Mouse (Mus musculus): ENCODE measurements around the gene Src. TPM values are rescaled to one million over a fixed set of nuclear protein-coding genes. Genes with fewer than 3 reads are reported as not detected.
"Not testable (repeated sequence)": the region's sequence is repeated elsewhere in the genome, so short reads cannot be mapped to it uniquely, and the experiment has no call there.

Gene Src
- 20.9 and 21.1 TPM in 2 replicates for polyA plus RNA-seq (2015; fragmentation: Nextera tagmentation; extraction: Ambion mirVana)

- Histone ChIP-seq H3K4me1 (replicated peaks; ENCODE audit: control insufficient read depth, insufficient read depth, low read length) (peaks cover 31% of the 10 kb centered on the region), H3K27ac (ENCODE audit: low read length) (peak within 1 kb of the TSS; percentile 18), H3K27me3 (ENCODE audit: control insufficient read depth, insufficient read depth, low read depth, low read length) (no peaks in the 10 kb centered on the region), H3K4me2 (ENCODE audit: low read depth, low read length) (no peak within 1 kb of the TSS), H3K4me3 (ENCODE audit: low read length) (no peak within 1 kb of the TSS), H3K9ac (ENCODE audit: low read length) (peak within 1 kb of the TSS; percentile 8; the same call in 1 of the 2 replicates), H3K36me3 (ENCODE audit: control insufficient read depth, insufficient read depth, low read length) (no peaks in the 10 kb centered on the region), H3K9me3 (ENCODE audit: control insufficient read depth, low read length) (no peaks in the 10 kb centered on the region)
- 30% methylated on average over 13 of the region's 13 CpGs for WGBS
- ATAC-seq (ENCODE audit: low read depth) = no peak
Measured at GRCm38 (mm10) chr2:157418206-157418605, at the start of gene Src. Gene Src (plus strand): TSS chr2:157418444.

- no peaks in the 10 kb centered on the region for H3K9me3 ChIP-seq (ENCODE audit: control insufficient read depth, low read length)
- no peak overlapping the region for H3K27ac ChIP-seq (ENCODE audit: low read length)
- no peak for ATAC-seq (ENCODE audit: low read depth)
- H3K4me2 ChIP-seq (ENCODE audit: low read depth, low read length) = no peak overlapping the region
- H3K9ac ChIP-seq (ENCODE audit: low read length) = 0 out of 2 replicates have a peak overlapping the region, but pooled peaks have one; percentile 4
- H3K36me3 ChIP-seq (ENCODE audit: control insufficient read depth, insufficient read depth, low read length) = 0 out of 2 replicates have a peak, but pooled peaks cover 2% of the 10 kb centered on the region
- no peak overlapping the region for H3K4me3 ChIP-seq (ENCODE audit: low read length)
- H3K4me1 ChIP-seq (replicated peaks; ENCODE audit: control insufficient read depth, insufficient read depth, low read length) = peaks cover 32% of the 10 kb centered on the region
- no peaks in the 10 kb centered on the region for H3K27me3 ChIP-seq (ENCODE audit: control insufficient read depth, insufficient read depth, low read depth, low read length)
- 71% methylated on average over 6 of the region's 6 CpGs for WGBS
Measured at GRCm38 (mm10) chr2:157371696-157372095, 46.5 kb upstream of the Src start.

GRCm38 (mm10) chr2:157373681-157374080 is 44.6 kb upstream of the Src start:
- ATAC-seq (ENCODE audit: low read depth) = peak; percentile 60
- Histone ChIP-seq H3K27ac (ENCODE audit: low read length) (peak overlapping the region; percentile 79), H3K4me3 (ENCODE audit: low read length) (no peak overlapping the region), H3K4me1 (replicated peaks; ENCODE audit: control insufficient read depth, insufficient read depth, low read length) (peaks cover 21% of the 10 kb centered on the region), H3K9ac (ENCODE audit: low read length) (no peak overlapping the region), H3K27me3 (ENCODE audit: control insufficient read depth, insufficient read depth, low read depth, low read length) (no peaks in the 10 kb centered on the region), H3K4me2 (ENCODE audit: low read depth, low read length) (no peak overlapping the region), H3K9me3 (ENCODE audit: control insufficient read depth, low read length) (no peaks in the 10 kb centered on the region), H3K36me3 (ENCODE audit: control insufficient read depth, insufficient read depth, low read length) (0 out of 2 replicates have a peak, but pooled peaks cover 2% of the 10 kb centered on the region)
- WGBS = 71% methylated on average over 3 of the region's 3 CpGs

- 38% methylated on average over 7 of the region's 8 CpGs for WGBS
- H3K9ac ChIP-seq (ENCODE audit: low read length) = no peak overlapping the region
Measured at GRCm38 (mm10) chr2:157375051-157375450, 43.2 kb upstream of the Src start.

GRCm38 (mm10) chr2:157375794-157376757 is 42.2 kb upstream of the Src start:
- Histone ChIP-seq H3K4me1 (replicated peaks; ENCODE audit: control insufficient read depth, insufficient read depth, low read length) (peaks cover 19% of the 10 kb centered on the region), H3K4me3 (ENCODE audit: low read length) (no peak overlapping the region), H3K27me3 (ENCODE audit: control insufficient read depth, insufficient read depth, low read depth, low read length) (no peaks in the 10 kb centered on the region), H3K4me2 (ENCODE audit: low read depth, low read length) (no peak overlapping the region; the same call in 1 of the 2 replicates), H3K36me3 (ENCODE audit: control insufficient read depth, insufficient read depth, low read length) (peaks cover 4% of the 10 kb centered on the region; the same call in 1 of the 2 replicates), H3K9me3 (ENCODE audit: control insufficient read depth, low read length) (no peaks in the 10 kb centered on the region), H3K27ac (ENCODE audit: low read length) (peak overlapping the region; percentile 90), H3K9ac (ENCODE audit: low read length) (0 out of 2 replicates have a peak overlapping the region, but pooled peaks have one; percentile 1)
- ATAC-seq (ENCODE audit: low read depth) = peak; percentile 39
- 35% methylated on average over 14 of the region's 14 CpGs for WGBS

More at GRCm38 (mm10) chr2:157375051-157375450, 43.2 kb upstream of the Src start:
- no peaks in the 10 kb centered on the region for H3K27me3 ChIP-seq (ENCODE audit: control insufficient read depth, insufficient read depth, low read depth, low read length)
- peak; percentile 63 for ATAC-seq (ENCODE audit: low read depth)
- peaks cover 4% of the 10 kb centered on the region; the same call in 1 of the 2 replicates for H3K36me3 ChIP-seq (ENCODE audit: control insufficient read depth, insufficient read depth, low read length)
- no peak overlapping the region for H3K4me2 ChIP-seq (ENCODE audit: low read depth, low read length)
- H3K4me1 ChIP-seq (replicated peaks; ENCODE audit: control insufficient read depth, insufficient read depth, low read length) = peaks cover 18% of the 10 kb centered on the region
- H3K27ac ChIP-seq (ENCODE audit: low read length) = peak overlapping the region; percentile 90
- no peak overlapping the region for H3K4me3 ChIP-seq (ENCODE audit: low read length)
- no peaks in the 10 kb centered on the region for H3K9me3 ChIP-seq (ENCODE audit: control insufficient read depth, low read length)

- Histone ChIP-seq H3K9me3 (ENCODE audit: control insufficient read depth, low read length) (no peaks in the 10 kb centered on the region), H3K36me3 (ENCODE audit: control insufficient read depth, insufficient read depth, low read length) (peaks cover 4% of the 10 kb centered on the region; the same call in 1 of the 2 replicates), H3K9ac (ENCODE audit: low read length) (no peak overlapping the region), H3K27ac (ENCODE audit: low read length) (no peak overlapping the region), H3K27me3 (ENCODE audit: control insufficient read depth, insufficient read depth, low read depth, low read length) (no peaks in the 10 kb centered on the region), H3K4me2 (ENCODE audit: low read depth, low read length) (no peak overlapping the region), H3K4me1 (replicated peaks; ENCODE audit: control insufficient read depth, insufficient read depth, low read length) (peaks cover 22% of the 10 kb centered on the region), H3K4me3 (ENCODE audit: low read length) (no peak overlapping the region)
- WGBS = 51% methylated on average over 3 of the region's 3 CpGs
- ATAC-seq (ENCODE audit: low read depth) = no peak
Measured at GRCm38 (mm10) chr2:157376995-157377394, 41.2 kb upstream of the Src start.

GRCm38 (mm10) chr2:157384836-157385235 is 33.4 kb upstream of the Src start:
- H3K4me3 ChIP-seq (ENCODE audit: low read length) = no peak overlapping the region
- H3K27ac ChIP-seq (ENCODE audit: low read length) = no peak overlapping the region
- no peaks in the 10 kb centered on the region for H3K9me3 ChIP-seq (ENCODE audit: control insufficient read depth, low read length)
- no peak for ATAC-seq (ENCODE audit: low read depth)
- H3K4me1 ChIP-seq (replicated peaks; ENCODE audit: control insufficient read depth, insufficient read depth, low read length) = peaks cover 8% of the 10 kb centered on the region
- 0 out of 2 replicates have a peak, but pooled peaks cover 3% of the 10 kb centered on the region for H3K36me3 ChIP-seq (ENCODE audit: control insufficient read depth, insufficient read depth, low read length)
- no peak overlapping the region for H3K9ac ChIP-seq (ENCODE audit: low read length)
- WGBS = 86% methylated on average over 4 of the region's 4 CpGs
- H3K4me2 ChIP-seq (ENCODE audit: low read depth, low read length) = no peak overlapping the region
- no peaks in the 10 kb centered on the region for H3K27me3 ChIP-seq (ENCODE audit: control insufficient read depth, insufficient read depth, low read depth, low read length)

- H3K9me3 ChIP-seq (ENCODE audit: control insufficient read depth, low read length); ATAC-seq (ENCODE audit: low read depth); H3K4me2 ChIP-seq (ENCODE audit: low read depth, low read length); H3K4me1 ChIP-seq (replicated peaks; ENCODE audit: control insufficient read depth, insufficient read depth, low read length); H3K9ac ChIP-seq (ENCODE audit: low read length); H3K4me3 ChIP-seq (ENCODE audit: low read length); H3K27ac ChIP-seq (ENCODE audit: low read length); H3K27me3 ChIP-seq (ENCODE audit: control insufficient read depth, insufficient read depth, low read depth, low read length); H3K36me3 ChIP-seq (ENCODE audit: control insufficient read depth, insufficient read depth, low read length): not testable (repeated sequence)
- 93% methylated on average over 14 of the region's 14 CpGs for WGBS
Measured at GRCm38 (mm10) chr2:157388901-157389590, 29.2 kb upstream of the Src start.

GRCm38 (mm10) chr2:157389591-157389921 is 28.7 kb upstream of the Src start:
- Histone ChIP-seq H3K27me3 (ENCODE audit: control insufficient read depth, insufficient read depth, low read depth, low read length) (no peaks in the 10 kb centered on the region), H3K4me2 (ENCODE audit: low read depth, low read length) (no peak overlapping the region), H3K4me3 (ENCODE audit: low read length) (no peak overlapping the region), H3K4me1 (replicated peaks; ENCODE audit: control insufficient read depth, insufficient read depth, low read length) (peaks cover 14% of the 10 kb centered on the region), H3K9me3 (ENCODE audit: control insufficient read depth, low read length) (no peaks in the 10 kb centered on the region), H3K27ac (ENCODE audit: low read length) (no peak overlapping the region), H3K36me3 (ENCODE audit: control insufficient read depth, insufficient read depth, low read length) (0 out of 2 replicates have a peak, but pooled peaks cover 3% of the 10 kb centered on the region), H3K9ac (ENCODE audit: low read length) (no peak overlapping the region; the same call in 1 of the 2 replicates)
- WGBS = 82% methylated on average over 7 of the region's 7 CpGs
- ATAC-seq (ENCODE audit: low read depth) = no peak
